In genomic region chr6:148443726-148444701, GRCm38 (mm10) we compare ENCODE assay signal across 8 mouse cellular contexts. TPM values are rescaled to one million over a fixed set of nuclear protein-coding genes. Genes with fewer than 3 reads are reported as not detected.
A peak's percentile ranks its signal among the peaks of the same experiment; 100 is the strongest.
DNase-seq lines count a peak whose midpoint lies in the region; ATAC-seq and TF ChIP-seq lines count a peak whose summit lies in the region.

Tmtc1 (minus strand) TSS chr6:148444389.

- H3K4me3 ChIP-seq in gastrocnemius, adult 2 months = peak within 1 kb of the TSS; percentile 89
- H3K4me3 ChIP-seq in hindbrain, embryonic 14.5 days (replicated peaks; ENCODE audit: low read length) = peak within 1 kb of the TSS; percentile 64

- peak; percentile 83 for DNase-seq in R1 (ENCODE audit: low read depth, low spot score)
- DNase-seq in cerebellum, postnatal 36 days = peak; percentile 26 to 30
- peak; percentile 93 for DNase-seq in gastrocnemius, adult 2 months
- peak; percentile 75 for DNase-seq in hindbrain, embryonic 14.5 days (ENCODE audit: low spot score)
- peak; percentile 39 to 69 for DNase-seq in left cerebral cortex, adult 8-10 months (ENCODE audit: low spot score in 2 of 2)
- DNase-seq in right cerebral cortex, postnatal 14 days = peak; percentile 64
- DNase-seq in urinary bladder, postnatal 36 days (ENCODE audit: low spot score in 2 of 2) = peak; percentile 57 to 73

- H3K27ac ChIP-seq in gastrocnemius, adult 2 months = peak within 1 kb of the TSS; percentile 88
- peak within 1 kb of the TSS; percentile 70 for H3K27ac ChIP-seq in hindbrain, embryonic 14.5 days

- peak within 1 kb of the TSS; percentile 77 for H3K9ac ChIP-seq in hindbrain, embryonic 14.5 days

- H3K27me3 ChIP-seq in hindbrain, embryonic 14.5 days (ENCODE audit: control insufficient read depth, insufficient read depth, low read length) = peaks cover 16% of the 10 kb centered on the region; the same call in 1 of the 2 replicates

- ATAC-seq in hindbrain, embryonic 14.5 days (ENCODE audit: low FRiP score) = peak; percentile 85
- ATAC-seq in megakaryocyte, adult 5-6 weeks (ENCODE audit: poor library complexity, severe bottlenecking) = peak; percentile 23; the same call in 1 of the 2 replicates

- H3K36me3 ChIP-seq in hindbrain, embryonic 14.5 days (replicated peaks; ENCODE audit: control insufficient read depth, insufficient read depth) = no peaks in the 10 kb centered on the region

- peak within 1 kb of the TSS; percentile 91 for H3K4me2 ChIP-seq in hindbrain, embryonic 14.5 days (replicated peaks)

- TF ChIP-seq CTCF in gastrocnemius, adult 2 months (IDR thresholded peaks at IDR 0.05) = no peak; the same call in 1 of the 2 replicates

- no peaks in the 10 kb centered on the region for H3K9me3 ChIP-seq in hindbrain, embryonic 14.5 days (ENCODE audit: control insufficient read depth, low read length)

- H3K4me1 ChIP-seq in hindbrain, embryonic 14.5 days (replicated peaks; ENCODE audit: control insufficient read depth, insufficient read depth, low read length) = peaks cover 14% of the 10 kb centered on the region

- under 1% methylated on average over 97 of the region's 99 CpGs for whole genome bisulfite sequencing in hindbrain, embryonic 14.5 days

- intact Hi-C loops in gastrocnemius, adult 2 months (cut with DNase I) = loop anchor here (2.0 to 5.0 kb wide), 3 partner anchors 23 to 137 kb away; no protein-coding TSS in a partner anchor

RNA-seq across cellular contexts. Expression of gene Tmtc1, which starts in this region (rescaled TPM):
- 10 to 100 TPM; 55.4 to 64.8 TPM for total RNA-seq in gastrocnemius, adult 2 months (2021)
- polyA plus RNA-seq in hindbrain, embryonic 14.5 days (2014; fragmentation: Nextera tagmentation; extraction: Ambion mirVana) = 5.3 and 6.0 TPM in 2 replicates
- 10 to 100 TPM; 58.3 to 69.4 (median 60.4) TPM for total RNA-seq in left cerebral cortex, adult 8-10 months (2022)
- not detected in 2 replicates for total RNA-seq in megakaryocyte, adult 5-6 weeks (2015)
- 0.07 and 0.12 TPM in 2 replicates for total RNA-seq in megakaryocyte, adult 5-6 weeks (2017)

Comparison
In these comparisons a context has a peak if more than half of its experiments do, and no peak if none do; other contexts are left out.
1. Peak in every context shown above with its lines: DNase-seq, ATAC-seq, H3K4me3 ChIP-seq and H3K27ac ChIP-seq.
2. RNA of gene Tmtc1 (total RNA-seq): 55.4 to 64.8 TPM in gastrocnemius, adult 2 months and 58.3 to 69.4 TPM in left cerebral cortex, adult 8-10 months; 0.07 to 0.12 TPM in megakaryocyte, adult 5-6 weeks; every median in the first group is over 10 times any median in the second.
3. Peak in ATAC-seq in megakaryocyte, adult 5-6 weeks; RNA of the gene not detected or under 1 TPM.
4. DNase-seq: peak in every context shown above with its lines; median percentile 93 in gastrocnemius, adult 2 months; 83 in R1; 75 in hindbrain, embryonic 14.5 days; 65 in urinary bladder, postnatal 36 days; 64 in right cerebral cortex, postnatal 14 days; 54 in left cerebral cortex, adult 8-10 months; 28 in cerebellum, postnatal 36 days.